Mouse (Mus musculus) gastrocnemius, postnatal 10 days (tissue): ENCODE data around the gene 1700040F15Rik. TPM values are rescaled to one million over a fixed set of nuclear protein-coding genes. Genes with fewer than 3 reads are reported as not detected.
"Not testable (repeated sequence)": the region's sequence is repeated elsewhere in the genome, so short reads cannot be mapped to it uniquely, and the experiment has no call there.

Source experiments
- DNase-seq: peaks from one replicate; pipeline ENCODE4 v3.0.0; 2021; ENCODE audit warnings: mixed read lengths
- long read RNA-seq, 2 experiments: library from polyadenylated mRNA; stranded (forward); transcript quantifications; one replicate each; pipeline ENCODE4 v2.0.0; 2021
- total RNA-seq, 2 experiments: library from RNA; stranded (reverse); gene quantifications; 2 replicates each; pipeline ENCODE4 v1.2.3; 2021

The 1700040F15Rik gene
- not detected for total RNA-seq
- long read RNA-seq, experiment 1: 0 reads
- long read RNA-seq, experiment 2: 0 reads

DNA sequence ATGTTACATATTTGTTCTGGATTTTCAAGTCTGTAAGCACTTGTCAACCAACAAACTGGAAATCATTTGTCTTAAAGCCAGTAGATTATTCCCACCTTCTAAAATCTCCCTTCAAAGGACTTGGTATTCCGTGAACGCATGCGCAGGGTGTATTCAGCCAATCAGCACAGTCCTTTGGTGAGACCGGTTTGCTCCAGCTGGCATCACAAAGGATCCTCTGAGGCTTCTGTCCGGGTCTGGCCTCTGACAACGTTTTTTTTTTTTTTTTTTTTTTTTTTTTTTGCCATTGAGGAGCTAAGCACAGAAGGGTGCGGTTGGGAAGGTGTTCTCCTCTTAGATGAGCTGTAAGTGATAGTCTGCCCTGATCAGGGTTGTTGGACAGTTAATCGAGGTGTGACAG lies at the start of gene 1700040F15Rik:
1700040F15Rik (plus strand) TSS at position 301 of the 400 bp plus-strand sequence.
- DNase-seq: not testable (repeated sequence)
